Mouse (Mus musculus): ENCODE measurements around the gene Cdc25a.

Gene Cdc25a

GRCm38 (mm10) chr9:109874797-109875691, at the start of gene Cdc25a:
Cdc25a (plus strand) TSS chr9:109875579.
- in situ Hi-C loops (cut with MboI; ENCODE audit: low sequenced_read_pairs) = loop anchor here (25.0 kb wide), 1 partner anchor 412 kb away; no protein-coding TSS in a partner anchor

DNA sequence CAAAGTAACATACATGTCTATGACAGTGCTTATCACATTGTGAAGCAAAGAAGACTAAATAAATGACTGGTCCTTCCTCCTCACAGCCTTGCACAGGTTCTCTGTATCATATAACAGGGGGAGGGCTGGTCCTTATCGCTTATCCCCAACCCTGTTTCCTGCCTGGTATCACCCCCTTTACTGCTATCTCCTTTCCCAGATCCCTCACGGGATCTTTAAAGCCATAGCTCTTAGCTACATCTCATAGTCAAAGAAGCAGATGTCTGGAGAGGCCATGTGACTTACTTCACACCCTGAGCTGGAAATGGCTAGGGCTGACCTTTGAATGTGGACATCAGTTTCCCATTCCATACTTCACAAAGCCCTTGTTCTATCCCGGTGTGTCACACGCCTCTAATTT, 49.6 kb upstream of the Cdc25a start:
- in situ Hi-C loops (cut with MboI; ENCODE audit: low sequenced_read_pairs) = no loop called here

GRCm38 (mm10) chr9:109826181-109826580, 49.2 kb upstream of the Cdc25a start:
- in situ Hi-C loops (cut with MboI; ENCODE audit: low sequenced_read_pairs) = no loop called here

GRCm38 (mm10) chr9:109832391-109833087, 42.8 kb upstream of the Cdc25a start, which contains the start of gene Nme6:
Nme6 (plus strand) TSS chr9:109832749.
- in situ Hi-C loops (cut with MboI; ENCODE audit: low sequenced_read_pairs) = no loop called here

GRCm38 (mm10) chr9:109833088-109833412, 42.3 kb upstream of the Cdc25a start:
- in situ Hi-C loops (cut with MboI; ENCODE audit: low sequenced_read_pairs) = no loop called here

DNA sequence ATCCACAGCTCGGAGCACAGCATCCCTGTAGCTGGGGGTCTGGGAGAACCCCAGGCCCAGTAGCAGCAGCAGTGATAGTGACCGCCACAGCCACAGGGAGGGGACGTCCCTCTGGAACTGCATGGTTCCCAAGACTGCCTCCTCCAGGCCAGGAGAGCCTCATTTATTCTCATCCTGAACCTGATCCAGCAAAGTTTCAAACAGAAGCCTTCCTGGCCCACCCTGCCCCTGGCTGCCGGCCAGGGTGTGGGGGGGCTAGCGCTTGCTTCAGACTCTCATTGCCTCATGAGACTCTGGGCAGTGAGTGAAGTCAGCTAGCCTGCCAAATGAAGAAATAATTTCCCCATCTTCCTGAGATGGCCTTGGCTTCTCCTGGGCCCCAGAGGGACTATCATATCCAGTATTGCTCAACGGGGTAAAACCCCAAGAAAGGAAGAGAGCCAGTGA, 26.0 kb upstream of the Cdc25a start, which contains the start of gene Camp:
Gene Camp (minus strand): TSS at position 306 of the 447 bp plus-strand sequence.
- in situ Hi-C loops (cut with MboI; ENCODE audit: low sequenced_read_pairs) = no loop called here

DNA sequence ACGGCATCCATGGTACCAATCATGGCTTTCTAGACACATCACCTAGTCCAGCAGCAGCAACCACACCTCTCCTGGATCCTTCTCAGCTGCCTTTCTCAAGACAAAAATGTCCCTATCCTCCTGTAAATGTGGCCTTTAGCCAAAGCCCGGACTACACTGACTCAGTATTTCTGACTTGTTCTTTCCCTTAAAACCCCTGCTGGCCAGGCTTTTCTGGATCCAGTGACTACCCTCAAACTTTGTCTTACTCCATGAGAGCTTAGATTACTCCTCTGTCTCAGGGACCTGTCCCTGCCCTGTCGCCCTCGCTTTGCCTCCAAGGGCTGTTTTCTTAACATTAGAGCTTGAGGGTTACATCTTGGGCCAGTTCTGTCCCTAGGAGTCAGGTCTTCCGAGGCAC, 25.3 kb upstream of the Cdc25a start:
- in situ Hi-C loops (cut with MboI; ENCODE audit: low sequenced_read_pairs) = no loop called here

- in situ Hi-C loops (cut with MboI; ENCODE audit: low sequenced_read_pairs) = no loop called here
Observed at GRCm38 (mm10) chr9:109854341-109854740, 21.0 kb upstream of the Cdc25a start.

GRCm38 (mm10) chr9:109855947-109856346, 19.4 kb upstream of the Cdc25a start:
- in situ Hi-C loops (cut with MboI; ENCODE audit: low sequenced_read_pairs) = no loop called here

GRCm38 (mm10) chr9:109862397-109863044, 12.9 kb upstream of the Cdc25a start:
- in situ Hi-C loops (cut with MboI; ENCODE audit: low sequenced_read_pairs) = no loop called here

DNA sequence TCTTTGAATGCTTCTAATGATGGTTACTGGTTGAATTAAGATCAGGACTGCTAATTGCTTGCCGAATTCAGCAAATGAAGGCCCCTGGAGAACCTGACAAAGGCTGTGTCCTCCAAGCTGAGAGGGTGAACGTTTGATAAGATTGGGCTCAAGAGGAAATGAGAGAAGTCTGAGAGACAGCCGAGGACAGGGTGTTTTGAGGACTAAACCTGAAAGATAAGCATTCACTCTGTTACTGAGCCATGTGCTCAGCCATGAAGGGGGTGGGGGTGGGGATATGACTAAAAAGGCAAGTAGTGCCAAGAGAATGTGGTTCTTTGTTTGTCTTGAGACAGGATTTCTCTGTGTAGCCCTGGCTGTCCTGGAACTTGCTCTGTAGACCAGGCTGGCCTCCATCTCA, 12.3 kb upstream of the Cdc25a start:
- in situ Hi-C loops (cut with MboI; ENCODE audit: low sequenced_read_pairs) = no loop called here

DNA sequence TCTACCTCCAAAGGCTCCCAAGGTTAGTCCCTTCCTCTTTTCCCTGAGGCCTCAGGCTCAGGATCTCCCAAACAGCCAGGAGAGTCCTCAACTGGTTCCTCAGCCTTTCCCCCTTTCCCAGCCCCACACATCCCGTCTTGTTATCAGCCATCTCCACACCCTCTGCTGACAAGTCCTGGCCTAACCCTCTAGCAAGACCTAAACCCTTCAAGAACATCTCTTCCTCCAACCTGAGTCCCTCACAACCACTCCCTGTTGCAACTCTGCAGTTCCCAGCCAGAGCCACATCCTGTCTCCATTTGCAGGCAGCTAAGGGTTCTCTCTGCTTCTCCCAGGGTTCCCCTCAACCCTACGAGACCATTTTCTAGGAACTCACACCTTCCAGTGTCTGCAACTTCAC, 9.2 kb upstream of the Cdc25a start:
- in situ Hi-C loops (cut with MboI; ENCODE audit: low sequenced_read_pairs) = no loop called here

DNA sequence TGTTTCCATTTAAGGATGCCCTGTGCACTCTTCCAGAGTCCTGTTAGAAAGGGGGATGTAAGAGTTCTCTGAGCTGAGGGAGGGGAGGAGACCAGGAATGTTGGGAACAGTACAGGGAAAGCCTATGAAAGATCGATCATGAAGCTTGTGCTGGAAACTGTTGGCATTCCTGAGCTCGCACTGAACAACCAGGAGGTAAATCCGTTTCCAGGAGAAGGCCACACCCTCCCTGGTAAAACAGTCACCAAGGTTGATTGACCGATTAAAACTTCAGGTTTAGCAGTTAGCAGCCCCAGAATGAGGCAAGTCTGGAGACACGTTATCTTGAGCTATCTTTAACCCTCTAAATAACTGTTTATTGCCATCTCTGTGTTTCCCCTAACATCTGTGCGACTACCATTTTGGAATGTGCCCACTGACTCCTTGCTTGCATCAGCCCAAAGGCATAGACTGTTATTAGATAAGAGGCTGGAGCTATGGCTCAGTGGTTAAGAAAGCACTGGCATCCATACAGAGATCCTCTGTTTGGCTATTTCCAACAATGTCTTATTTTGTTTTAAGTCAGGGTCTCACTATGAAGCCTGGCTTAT, 4.3 kb upstream of the Cdc25a start:
- in situ Hi-C loops (cut with MboI; ENCODE audit: low sequenced_read_pairs) = no loop called here

DNA sequence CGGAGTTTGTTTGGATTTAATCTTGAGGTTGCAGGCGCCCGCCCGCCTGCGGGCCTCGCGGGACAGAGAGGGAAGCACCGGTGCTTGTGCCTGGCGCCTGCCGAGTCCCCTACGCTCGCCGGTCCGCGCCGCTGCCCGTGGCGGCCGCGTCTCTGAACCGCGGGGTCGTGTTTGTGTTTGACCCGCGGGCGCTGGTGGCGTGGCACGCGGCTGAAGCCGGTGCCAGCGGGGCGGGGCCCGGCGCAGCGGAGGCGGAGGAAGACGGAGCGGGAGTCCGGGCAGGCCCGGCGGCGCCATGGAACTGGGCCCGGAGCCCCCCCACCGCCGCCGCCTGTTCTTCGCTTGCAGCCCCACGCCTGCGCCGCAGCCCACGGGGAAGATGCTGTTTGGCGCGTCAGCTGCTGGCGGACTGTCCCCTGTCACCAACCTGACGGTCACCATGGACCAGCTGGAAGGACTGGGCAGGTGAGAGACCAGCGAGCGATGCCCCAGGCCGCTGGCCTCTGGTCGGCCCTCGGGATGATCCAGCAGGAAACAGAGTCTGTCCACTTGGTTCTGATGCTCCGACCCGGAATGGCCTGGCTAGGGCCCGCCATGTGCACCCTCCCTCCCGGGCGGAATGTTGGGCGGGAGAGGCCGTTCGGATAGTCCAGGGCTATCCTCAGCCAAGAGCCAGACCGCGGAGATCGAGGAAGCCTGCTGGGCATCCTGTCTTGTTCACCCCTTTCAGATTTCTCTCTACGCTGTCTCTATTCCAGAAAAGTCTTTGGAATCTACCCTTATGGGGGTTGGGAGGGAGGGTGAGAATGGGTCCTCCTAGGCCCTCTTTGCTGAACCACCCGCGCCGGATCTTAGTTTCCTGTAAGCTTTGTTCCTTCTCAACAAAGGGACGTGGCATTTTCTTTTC, 569 bp downstream of the Cdc25a start:
- in situ Hi-C loops (cut with MboI; ENCODE audit: low sequenced_read_pairs) = loop anchor here (25.0 kb wide), 1 partner anchor 411 kb away; no protein-coding TSS in a partner anchor

GRCm38 (mm10) chr9:109876756-109877155, 1.4 kb downstream of the Cdc25a start:
- in situ Hi-C loops (cut with MboI; ENCODE audit: low sequenced_read_pairs) = loop anchor here (25.0 kb wide), 1 partner anchor 411 kb away; no protein-coding TSS in a partner anchor

GRCm38 (mm10) chr9:109877666-109878065, 2.3 kb downstream of the Cdc25a start:
- in situ Hi-C loops (cut with MboI; ENCODE audit: low sequenced_read_pairs) = loop anchor here (25.0 kb wide), 1 partner anchor 410 kb away; no protein-coding TSS in a partner anchor

DNA sequence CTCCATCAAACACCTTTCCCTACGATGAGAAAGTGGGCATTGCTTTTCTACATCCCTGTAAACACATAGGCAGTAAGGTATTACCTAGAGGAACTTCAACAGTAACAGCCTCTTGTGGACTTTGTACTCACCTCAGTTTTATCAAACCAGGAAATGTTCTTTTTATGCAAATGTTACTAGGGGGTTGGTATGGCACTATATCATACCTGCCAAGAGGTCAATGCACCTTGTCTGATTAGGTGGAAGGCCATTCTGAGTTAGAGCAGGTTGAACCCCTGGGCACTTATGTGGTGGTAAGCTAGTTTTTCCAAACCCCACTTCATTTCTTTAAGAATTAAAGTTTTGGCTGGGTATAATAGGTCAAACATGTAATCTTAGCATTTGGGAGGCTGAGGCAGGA, 3.9 kb downstream of the Cdc25a start:
- in situ Hi-C loops (cut with MboI; ENCODE audit: low sequenced_read_pairs) = loop anchor here (25.0 kb wide), 1 partner anchor 408 kb away; no protein-coding TSS in a partner anchor

GRCm38 (mm10) chr9:109886259-109886658, 10.9 kb downstream of the Cdc25a start:
- in situ Hi-C loops (cut with MboI; ENCODE audit: low sequenced_read_pairs) = loop anchor here (25.0 kb wide), 1 partner anchor 401 kb away; no protein-coding TSS in a partner anchor

- in situ Hi-C loops (cut with MboI; ENCODE audit: low sequenced_read_pairs) = loop anchor here (25.0 kb wide), 1 partner anchor 400 kb away; no protein-coding TSS in a partner anchor
Observed at GRCm38 (mm10) chr9:109887321-109887720, 11.9 kb downstream of the Cdc25a start.
